In genomic region chr19:55991791-55992726, GRCm38 (mm10) we compare ENCODE assay signal across 14 mouse cellular contexts.
DNase-seq lines count a peak whose midpoint lies in the region; TF ChIP-seq lines count a peak whose summit lies in the region.
"Had no signal": no experiment of that assay in that cellular context is flagged by ENCODE, and none has a peak within 500 bp of the region (broad histone marks: within the 10 kb centered on the region; RNA-seq: fewer than 3 reads in every experiment).

No protein-coding gene starts in this region.

- no peak for TF ChIP-seq POLR2A in lung, adult 2 months (IDR thresholded peaks at IDR 0.05; ENCODE audit: borderline replicate concordance, extremely low read depth, low read depth, low read length)

- no peaks in the 10 kb centered on the region for H3K79me3 ChIP-seq in C2C12 (ENCODE audit: low read depth)

- H3ac ChIP-seq in C2C12 (ENCODE audit: control insufficient read depth, insufficient read length, low read depth) = no peak overlapping the region

- peak overlapping the region; percentile 2; the same call in 1 of the 2 replicates for H3K27ac ChIP-seq in embryonic facial prominence, embryonic 10.5 days (replicated peaks)
- H3K27ac ChIP-seq: embryonic facial prominence, embryonic 15.5 days; midbrain, embryonic 15.5 days had no signal

- no peak for TF ChIP-seq CTCF in C2C12 (IDR thresholded peaks at IDR 0.05; ENCODE audit: control insufficient read depth, insufficient read depth, insufficient read length)
- TF ChIP-seq CTCF in lung, adult 2 months (IDR thresholded peaks at IDR 0.05; ENCODE audit: insufficient read depth, low read length) = no peak

- intact Hi-C loops in left cerebral cortex, postnatal 36 days (cut with DNase I) = no loop called here

- no peaks in the 10 kb centered on the region for H3K79me2 ChIP-seq in C2C12 (ENCODE audit: control insufficient read depth, insufficient read depth)

- H3K27me3 ChIP-seq in C2C12 (ENCODE audit: control insufficient read depth, insufficient read depth, insufficient read length) = no peaks in the 10 kb centered on the region
- H3K27me3 ChIP-seq in embryonic facial prominence, embryonic 10.5 days (replicated peaks; ENCODE audit: low read depth, poor library complexity, severe bottlenecking) = peaks cover 10% of the 10 kb centered on the region
- H3K27me3 ChIP-seq: embryonic facial prominence, embryonic 15.5 days; midbrain, embryonic 15.5 days had no signal

- DNase-seq in layer of hippocampus, adult 11-12 months (ENCODE audit: low spot score) = peak; percentile 41
- DNase-seq in layer of hippocampus, postnatal 36 days = no peak
- no peak for DNase-seq in embryonic facial prominence, embryonic 10.5 days (ENCODE audit: low spot score)
- DNase-seq in left cerebral cortex, postnatal 36 days (ENCODE audit: low spot score in 2 of 2) = peak; percentile 43 to 62
- DNase-seq in adrenal gland, adult 8-10 months = no peak
- no peak for DNase-seq in adrenal gland, postnatal 4 days (ENCODE audit: low spot score in 2 of 2)
- DNase-seq in lung, adult 2 months = no peak
- DNase-seq: adrenal gland, adult 2 months; cerebellum, adult 8-10 months; kidney, adult 9 months had no signal

- no peaks in the 10 kb centered on the region for H3K9me3 ChIP-seq in embryonic facial prominence, embryonic 10.5 days
- H3K9me3 ChIP-seq: embryonic facial prominence, embryonic 15.5 days; midbrain, embryonic 15.5 days had no signal

- H3K4me3 ChIP-seq in C2C12 (ENCODE audit: insufficient read depth, poor library complexity, severe bottlenecking) = no peak overlapping the region
- peak overlapping the region; percentile 17; the same call in 1 of the 2 replicates for H3K4me3 ChIP-seq in embryonic facial prominence, embryonic 10.5 days
- H3K4me3 ChIP-seq in lung, adult 2 months (replicated peaks; ENCODE audit: extremely low read depth, low read depth, low read length) = no peak overlapping the region
- H3K4me3 ChIP-seq: embryonic facial prominence, embryonic 15.5 days; left cerebral cortex, adult 2 months; midbrain, embryonic 15.5 days had no signal

- H3K36me3 ChIP-seq in C2C12 (ENCODE audit: control insufficient read depth, insufficient read depth) = no peaks in the 10 kb centered on the region
- no peaks in the 10 kb centered on the region for H3K36me3 ChIP-seq in embryonic facial prominence, embryonic 10.5 days (replicated peaks)
- H3K36me3 ChIP-seq: embryonic facial prominence, embryonic 15.5 days; midbrain, embryonic 15.5 days had no signal

- 68% methylated on average over 21 of the region's 21 CpGs for WGBS in embryonic facial prominence, embryonic 10.5 days
- 80% methylated on average over 21 of the region's 21 CpGs for WGBS in lung, adult 2 months

- H3K4me1 ChIP-seq in embryonic facial prominence, embryonic 10.5 days = peaks cover 19% of the 10 kb centered on the region
- H3K4me1 ChIP-seq in lung, adult 2 months (ENCODE audit: control insufficient read depth, insufficient read depth, low read length) = no peaks in the 10 kb centered on the region
- H3K4me1 ChIP-seq: embryonic facial prominence, embryonic 15.5 days had no signal

TF ChIP-seq in C2C12, 6 proteins besides CTCF, POLR2A, EP300 and RAD21:
- peak; percentile 73 for TF ChIP-seq FOSL1 (IDR thresholded peaks at IDR 0.05; ENCODE audit: insufficient read depth, low read length, poor library complexity, severe bottlenecking)
- TF ChIP-seq MYOG (IDR thresholded peaks at IDR 0.05; ENCODE audit: control insufficient read depth, extremely low read depth, insufficient read length) = no peak
- TF ChIP-seq USF1 (IDR thresholded peaks at IDR 0.05; ENCODE audit: low read depth) = no peak
- peak; percentile 53 for TF ChIP-seq MAX (IDR thresholded peaks at IDR 0.05)
- TF ChIP-seq CEBPB (IDR thresholded peaks at IDR 0.05; ENCODE audit: low read depth) = no peak
- TF ChIP-seq MYOD1 (IDR thresholded peaks at IDR 0.05; ENCODE audit: control insufficient read depth, insufficient read length, low read depth) = no peak
TF ChIP-seq in C2C12: peak in this region for 2.

Comparison
In these comparisons a context has a peak if more than half of its experiments do, and no peak if none do; other contexts are left out.
1. DNase-seq: peak in layer of hippocampus, adult 11-12 months (single experiment) and left cerebral cortex, postnatal 36 days (2 of 2); none in layer of hippocampus, postnatal 36 days (0 of 2), embryonic facial prominence, embryonic 10.5 days (single experiment), adrenal gland, adult 8-10 months (single experiment), adrenal gland, postnatal 4 days (0 of 2) and lung, adult 2 months (single experiment).